Mouse (Mus musculus) cerebellum, postnatal 4 days (tissue): ENCODE data around the gene Gpr137b.
A peak's percentile ranks its signal among the peaks of the same experiment; 100 is the strongest.
"Not testable (repeated sequence)": the region's sequence is repeated elsewhere in the genome, so short reads cannot be mapped to it uniquely, and the experiment has no call there.

Experiments used
- DNase-seq, 2 experiments: peaks; one replicate each; pipeline ENCODE4 v3.0.0; 2022; ENCODE audit warnings: low spot score in 2 of 2, mixed read lengths in 1 of 2

Gpr137b gene

GRCm38 (mm10) chr13:13393228-13394095 is at the start of gene Gpr137b:
Gene Gpr137b, minus strand, starts transcription at chr13:13394014.
- DNase-seq = peak in 1 of 2 experiments; percentile 37

GRCm38 (mm10) chr13:13438112-13438953 is 44.5 kb upstream of the Gpr137b start:
- not testable (repeated sequence) for DNase-seq

GRCm38 (mm10) chr13:13437460-13438015 is 43.7 kb upstream of the Gpr137b start, which contains the start of gene Nid1:
Gene Nid1, plus strand, starts transcription at chr13:13437551.
- DNase-seq = not testable (repeated sequence)

GRCm38 (mm10) chr13:13436161-13436560 is 42.3 kb upstream of the Gpr137b start:
- DNase-seq = not testable (repeated sequence)

- DNase-seq = not testable (repeated sequence)
Measured at GRCm38 (mm10) chr13:13423301-13423700, 29.5 kb upstream of the Gpr137b start.

GRCm38 (mm10) chr13:13418859-13419258 is 25.0 kb upstream of the Gpr137b start:
- DNase-seq = not testable (repeated sequence)

- DNase-seq = not testable (repeated sequence)
Measured at GRCm38 (mm10) chr13:13416007-13416337, 22.2 kb upstream of the Gpr137b start.

- DNase-seq = peak; percentile 42 to 61
Measured at GRCm38 (mm10) chr13:13415120-13416006, 21.5 kb upstream of the Gpr137b start.

GRCm38 (mm10) chr13:13414206-13414605 is 20.4 kb upstream of the Gpr137b start:
- no peak for DNase-seq

GRCm38 (mm10) chr13:13405511-13405910 is 11.7 kb upstream of the Gpr137b start:
- not testable (repeated sequence) for DNase-seq

GRCm38 (mm10) chr13:13404517-13405155 is 10.8 kb upstream of the Gpr137b start:
- not testable (repeated sequence) for DNase-seq

GRCm38 (mm10) chr13:13403839-13404238 is 10.0 kb upstream of the Gpr137b start:
- not testable (repeated sequence) for DNase-seq

- not testable (repeated sequence) for DNase-seq
Measured at GRCm38 (mm10) chr13:13403366-13403765, 9.6 kb upstream of the Gpr137b start.

GRCm38 (mm10) chr13:13402818-13403217 is 9.0 kb upstream of the Gpr137b start:
- DNase-seq = not testable (repeated sequence)

- not testable (repeated sequence) for DNase-seq
Measured at GRCm38 (mm10) chr13:13400851-13401250, 7.0 kb upstream of the Gpr137b start.

GRCm38 (mm10) chr13:13394096-13394395 is 232 bp upstream of the Gpr137b start:
- not testable (repeated sequence) for DNase-seq

GRCm38 (mm10) chr13:13378168-13378859 is 15.5 kb downstream of the Gpr137b start:
- DNase-seq = not testable (repeated sequence)

GRCm38 (mm10) chr13:13377180-13377579 is 16.6 kb downstream of the Gpr137b start:
- no peak for DNase-seq

- DNase-seq = not testable (repeated sequence)
Measured at GRCm38 (mm10) chr13:13373965-13374364, 19.8 kb downstream of the Gpr137b start.

GRCm38 (mm10) chr13:13371436-13371835 is 22.4 kb downstream of the Gpr137b start:
- not testable (repeated sequence) for DNase-seq
